Mouse (Mus musculus) heart, adult 9 months (tissue): ENCODE measurements around the gene Armh3.

ENCODE experiments used
- DNase-seq, 2 experiments: peaks; one replicate each; pipeline ENCODE4 v3.0.0; 2022; ENCODE audit warnings: low spot score in 2 of 2

Armh3 gene

GRCm38 (mm10) chr19:45997785-45998693 lies at the start of gene Armh3:
Armh3 (minus strand) TSS chr19:45998488.
- peak; percentile 90 to 93 for DNase-seq

GRCm38 (mm10) chr19:46047426-46047825 lies 49.1 kb upstream of the Armh3 start:
- no peak for DNase-seq

GRCm38 (mm10) chr19:46046621-46047025 lies 48.3 kb upstream of the Armh3 start:
- DNase-seq, result no peak

GRCm38 (mm10) chr19:46045696-46046311 lies 47.5 kb upstream of the Armh3 start:
- peak; percentile 77 to 87 for DNase-seq

- peak; percentile 92 to 93 for DNase-seq
These were observed 46.9 kb upstream of the Armh3 start, which contains the start of gene Ldb1 for GRCm38 (mm10) chr19:46044993-46045695. Ldb1 (minus strand) TSS chr19:46045214.

- DNase-seq, result peak; percentile 67 to 81
These were observed 46.1 kb upstream of the Armh3 start, which contains the start of gene Pprc1 for GRCm38 (mm10) chr19:46044271-46044992. Pprc1 (plus strand) TSS chr19:46044886.

- DNase-seq, result peak in 1 of 2 experiments; percentile 59
These were observed 45.1 kb upstream of the Armh3 start for GRCm38 (mm10) chr19:46043380-46043779.

- no peak for DNase-seq
These were observed 44.3 kb upstream of the Armh3 start for GRCm38 (mm10) chr19:46042476-46043011.

GRCm38 (mm10) chr19:46041933-46042475 lies 43.7 kb upstream of the Armh3 start:
- peak; percentile 75 to 83 for DNase-seq

- DNase-seq, result no peak
These were observed 43.1 kb upstream of the Armh3 start for GRCm38 (mm10) chr19:46041299-46041932.

- no peak for DNase-seq
These were observed 42.0 kb upstream of the Armh3 start for GRCm38 (mm10) chr19:46040149-46040902.

GRCm38 (mm10) chr19:46039478-46039877 lies 41.2 kb upstream of the Armh3 start:
- peak; percentile 78 to 86 for DNase-seq

GRCm38 (mm10) chr19:46038851-46039260 lies 40.6 kb upstream of the Armh3 start:
- DNase-seq, result no peak

- DNase-seq, result no peak
These were observed 39.9 kb upstream of the Armh3 start for GRCm38 (mm10) chr19:46037925-46038850.

- DNase-seq, result no peak
These were observed 39.1 kb upstream of the Armh3 start for GRCm38 (mm10) chr19:46037243-46037924.

GRCm38 (mm10) chr19:46036477-46037242 lies 38.4 kb upstream of the Armh3 start:
- no peak for DNase-seq

- DNase-seq, result no peak
These were observed 37.7 kb upstream of the Armh3 start for GRCm38 (mm10) chr19:46035971-46036370.
